Mouse (Mus musculus): Measurements from ENCODE around the gene Usp40. TPM values are rescaled to one million over a fixed set of nuclear protein-coding genes. Genes with fewer than 3 reads are reported as not detected.
"Not testable (repeated sequence)": the region's sequence is repeated elsewhere in the genome, so short reads cannot be mapped to it uniquely, and the experiment has no call there.

The Usp40 gene
- 24.8 and 31.1 TPM in 2 replicates for total RNA-seq (2017)

DNA sequence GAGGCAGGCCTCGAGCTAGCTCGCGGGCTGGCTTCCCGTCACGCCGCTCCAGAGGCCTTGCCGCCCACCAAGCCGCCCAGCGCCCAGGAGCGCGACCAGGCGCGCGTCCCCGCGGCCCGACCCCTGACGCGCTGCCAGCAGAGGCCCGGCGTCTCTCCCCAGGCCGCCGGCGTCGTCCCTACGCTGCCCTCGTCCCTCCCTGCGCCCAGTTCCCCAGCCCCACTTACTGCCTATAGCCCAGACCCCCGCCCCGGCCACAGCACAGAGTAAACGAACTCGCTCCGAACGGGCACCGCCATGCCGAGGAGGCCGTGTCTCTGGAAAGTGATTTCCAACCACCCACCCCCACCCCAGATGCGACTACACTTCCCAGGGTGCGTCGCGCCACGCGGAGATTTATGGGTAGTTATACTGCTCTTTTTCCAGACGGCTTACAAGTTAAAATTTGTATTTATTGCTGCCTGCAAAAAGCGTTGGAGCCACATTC, at the start of gene Usp40:
Usp40 (minus strand) TSS at position 341 of the 487 bp plus-strand sequence.
- peak; percentile 83 to 93 for ATAC-seq (replicated peaks in 1 of 2; ENCODE audit: insufficient read depth in 1 of 2, low FRiP score in 2 of 2, low TSS enrichment in 1 of 2, low read depth in 1 of 2, poor library complexity in 2 of 2, severe bottlenecking in 2 of 2)

DNA sequence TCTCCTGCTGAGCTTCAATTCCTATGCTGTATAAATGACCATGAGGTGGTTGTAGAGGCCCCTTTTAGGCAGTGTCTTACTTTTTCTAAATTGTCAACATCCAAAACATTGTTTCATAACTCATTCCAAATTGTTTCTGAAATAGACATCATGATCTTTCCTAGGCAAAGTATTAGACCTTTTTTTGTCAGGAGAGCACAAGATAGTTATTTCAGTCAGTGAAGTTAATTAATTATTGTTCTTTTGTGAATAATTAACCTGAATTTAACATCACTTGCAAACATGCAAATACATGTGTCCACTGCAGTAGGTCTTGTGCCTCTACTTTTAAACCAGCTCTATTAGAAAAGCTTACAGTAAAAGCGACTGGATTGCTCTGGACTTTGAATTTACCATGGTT, 46.7 kb upstream of the Usp40 start, which contains the start of gene Ugt1a10:
Ugt1a10 (plus strand) TSS at position 301 of the 400 bp plus-strand sequence.
- ATAC-seq (replicated peaks in 1 of 2; ENCODE audit: insufficient read depth in 1 of 2, low FRiP score in 2 of 2, low TSS enrichment in 1 of 2, low read depth in 1 of 2, poor library complexity in 2 of 2, severe bottlenecking in 2 of 2) = no peak

DNA sequence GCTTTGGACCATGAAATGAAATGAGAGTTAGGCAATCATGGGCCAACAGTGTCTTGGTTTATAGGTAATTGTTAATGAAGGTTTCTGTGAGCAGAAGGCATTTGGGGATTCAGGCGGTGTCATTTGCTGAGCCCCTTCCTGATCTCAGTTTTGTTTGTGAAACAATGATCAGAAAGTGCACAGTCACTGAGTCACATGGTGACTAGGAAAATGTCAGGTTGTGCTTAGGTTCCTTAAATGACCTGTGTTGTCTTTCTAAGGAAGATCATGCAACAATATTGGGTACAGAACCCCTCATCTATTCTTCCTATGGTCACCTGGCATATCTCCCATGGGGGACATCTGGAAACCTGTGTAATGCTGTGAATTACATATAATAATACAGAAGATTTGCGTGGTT, 39.1 kb upstream of the Usp40 start:
- ATAC-seq (replicated peaks in 1 of 2; ENCODE audit: insufficient read depth in 1 of 2, low FRiP score in 2 of 2, low TSS enrichment in 1 of 2, low read depth in 1 of 2, poor library complexity in 2 of 2, severe bottlenecking in 2 of 2) = not testable (repeated sequence)

DNA sequence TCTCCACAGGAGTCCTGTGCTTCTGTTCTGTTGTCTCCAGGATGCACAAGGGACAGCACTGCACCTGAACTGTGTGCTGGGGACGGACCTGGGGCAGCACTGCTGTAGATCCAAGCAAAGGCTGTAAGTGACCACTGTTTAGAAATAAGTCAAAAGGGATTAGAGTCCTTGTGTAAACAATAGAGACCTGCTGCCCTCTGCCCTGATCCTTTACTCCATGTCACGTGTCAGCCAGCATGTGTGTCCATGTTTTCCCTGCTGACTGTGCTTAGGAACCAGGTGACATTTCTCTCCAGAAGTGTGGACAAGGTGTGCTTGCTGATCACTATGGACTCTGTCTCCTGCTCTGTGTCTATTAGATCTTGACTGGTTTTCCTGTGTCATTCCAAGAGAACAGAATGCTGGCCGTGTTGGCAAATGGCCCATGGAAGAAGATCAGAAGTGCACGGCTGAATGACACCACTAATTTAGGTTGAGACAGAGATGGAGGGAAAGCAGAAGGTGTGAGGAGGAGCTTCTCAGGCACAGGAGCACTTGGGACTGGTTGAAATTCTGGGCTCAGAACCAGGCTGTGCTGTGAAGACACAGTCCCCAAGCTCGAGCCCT, 36.6 kb upstream of the Usp40 start:
- ATAC-seq (replicated peaks in 1 of 2; ENCODE audit: insufficient read depth in 1 of 2, low FRiP score in 2 of 2, low TSS enrichment in 1 of 2, low read depth in 1 of 2, poor library complexity in 2 of 2, severe bottlenecking in 2 of 2) = not testable (repeated sequence)

DNA sequence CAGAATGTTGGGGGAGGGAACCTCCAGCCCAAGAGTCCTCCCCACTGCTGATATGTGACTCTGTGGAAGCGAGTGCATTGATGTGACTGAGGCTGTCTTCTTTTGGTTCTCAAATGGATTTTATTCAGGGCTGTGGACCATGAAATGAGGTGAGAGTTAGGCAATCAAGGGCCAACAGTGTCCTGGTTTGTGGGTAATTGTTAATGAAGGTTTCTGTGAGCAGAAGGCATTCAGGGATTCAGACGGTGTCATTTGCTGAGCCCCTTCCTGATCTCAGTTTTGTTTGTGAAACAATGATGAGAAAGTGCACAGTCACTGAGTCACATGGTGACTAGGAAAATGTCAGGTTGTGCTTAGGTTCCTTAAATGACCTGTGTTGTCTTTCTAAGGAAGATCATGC, 34.7 kb upstream of the Usp40 start:
- ATAC-seq (replicated peaks in 1 of 2; ENCODE audit: insufficient read depth in 1 of 2, low FRiP score in 2 of 2, low TSS enrichment in 1 of 2, low read depth in 1 of 2, poor library complexity in 2 of 2, severe bottlenecking in 2 of 2) = peak in 1 of 2 experiments; percentile 31; a peak in 1 of 4 replicates

DNA sequence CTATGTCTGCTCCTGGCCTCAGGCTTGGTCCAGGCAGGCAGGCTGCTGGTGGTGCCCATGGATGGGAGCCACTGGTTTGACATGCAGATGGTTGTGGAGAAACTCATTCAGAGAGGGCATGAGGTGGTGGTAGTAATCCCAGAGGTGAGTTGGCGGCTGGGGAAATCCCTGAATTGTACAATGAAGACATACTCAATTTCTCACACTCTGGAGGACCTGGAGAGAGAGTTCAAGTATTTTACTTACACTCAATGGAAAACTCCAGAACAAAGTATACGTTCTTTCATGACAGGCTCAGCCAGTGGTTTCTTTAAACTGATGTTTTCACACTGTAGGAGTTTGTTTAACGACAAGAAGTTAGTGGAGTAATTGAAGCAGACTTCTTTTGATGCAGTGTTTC, 16.9 kb upstream of the Usp40 start:
- not testable (repeated sequence) for ATAC-seq (replicated peaks in 1 of 2; ENCODE audit: insufficient read depth in 1 of 2, low FRiP score in 2 of 2, low TSS enrichment in 1 of 2, low read depth in 1 of 2, poor library complexity in 2 of 2, severe bottlenecking in 2 of 2)

DNA sequence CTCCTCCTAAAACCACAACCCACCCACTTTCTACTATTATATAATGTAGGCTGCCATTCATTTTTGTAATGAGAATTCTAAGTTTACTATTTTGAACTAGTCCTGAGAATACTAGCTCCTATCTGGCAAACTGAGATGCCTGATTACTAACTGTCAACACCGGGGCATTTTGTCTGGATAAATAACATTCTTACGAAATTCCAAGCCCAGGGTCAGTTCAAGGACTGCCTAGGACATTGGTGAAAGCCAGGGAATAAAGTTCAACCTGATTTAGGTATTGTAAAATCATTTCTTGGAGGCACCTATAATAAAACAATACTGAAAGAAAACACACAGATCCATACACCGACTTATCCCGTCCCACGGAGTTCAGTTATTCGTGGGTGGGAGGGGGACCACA, 7.0 kb upstream of the Usp40 start:
- no peak for ATAC-seq (replicated peaks in 1 of 2; ENCODE audit: insufficient read depth in 1 of 2, low FRiP score in 2 of 2, low TSS enrichment in 1 of 2, low read depth in 1 of 2, poor library complexity in 2 of 2, severe bottlenecking in 2 of 2)

DNA sequence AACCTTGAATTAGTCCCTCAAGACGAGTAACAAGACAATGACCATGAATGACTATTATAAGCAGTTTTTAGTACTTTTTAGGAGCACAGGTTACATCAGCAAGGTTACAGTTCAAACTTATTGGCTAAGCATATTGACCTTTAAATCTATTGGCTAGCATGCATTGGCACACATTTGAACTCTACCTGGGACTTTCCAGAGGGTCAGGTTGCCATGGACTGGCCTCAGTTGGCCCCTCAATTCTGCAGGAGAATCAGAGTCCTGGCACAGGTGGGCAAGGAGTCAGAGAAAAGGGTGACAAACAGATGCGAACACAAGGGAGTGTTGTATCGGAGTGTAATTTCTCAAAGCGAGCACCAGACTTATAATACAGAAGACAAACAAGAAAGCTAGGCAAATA, 6.3 kb upstream of the Usp40 start:
- no peak for ATAC-seq (replicated peaks in 1 of 2; ENCODE audit: insufficient read depth in 1 of 2, low FRiP score in 2 of 2, low TSS enrichment in 1 of 2, low read depth in 1 of 2, poor library complexity in 2 of 2, severe bottlenecking in 2 of 2)

DNA sequence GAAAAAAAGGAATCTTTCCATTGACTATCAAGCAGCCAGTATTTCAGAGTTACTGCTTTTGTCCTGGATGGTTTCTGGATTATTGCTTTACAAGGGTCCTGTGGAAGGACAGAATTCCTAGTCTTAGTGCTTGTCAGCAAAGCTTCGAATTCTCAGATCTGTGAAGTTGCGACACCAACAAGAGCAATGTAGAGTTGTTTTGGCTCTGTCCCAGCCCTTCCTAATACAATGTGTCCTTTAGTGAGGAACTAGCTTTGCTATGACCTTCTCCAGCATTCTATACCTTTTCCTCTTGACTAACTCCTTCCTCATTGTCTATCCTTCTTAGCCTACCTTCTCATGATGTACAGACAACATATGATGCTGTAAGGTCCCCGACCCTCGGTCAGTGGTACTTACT, 5.8 kb upstream of the Usp40 start:
- no peak for ATAC-seq (replicated peaks in 1 of 2; ENCODE audit: insufficient read depth in 1 of 2, low FRiP score in 2 of 2, low TSS enrichment in 1 of 2, low read depth in 1 of 2, poor library complexity in 2 of 2, severe bottlenecking in 2 of 2)

DNA sequence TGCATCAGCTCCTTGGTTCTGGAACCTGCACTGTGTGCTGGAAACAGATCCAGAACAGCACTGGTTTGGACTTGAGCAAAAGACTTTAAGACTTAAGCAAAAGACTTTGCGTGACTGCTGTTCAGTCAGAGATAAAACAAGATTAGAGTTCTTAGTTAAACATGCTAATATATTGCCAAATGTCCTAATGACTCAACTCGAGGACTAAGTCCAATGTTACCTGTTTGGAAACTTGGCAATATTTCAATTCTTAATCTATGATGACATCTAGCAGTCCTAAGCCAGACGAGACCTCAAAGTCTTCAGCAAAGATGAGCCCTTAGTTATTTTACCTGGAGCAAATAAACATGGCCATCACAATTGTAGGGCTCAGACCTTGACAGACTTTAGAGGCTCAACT, 5.4 kb upstream of the Usp40 start:
- ATAC-seq (replicated peaks in 1 of 2; ENCODE audit: insufficient read depth in 1 of 2, low FRiP score in 2 of 2, low TSS enrichment in 1 of 2, low read depth in 1 of 2, poor library complexity in 2 of 2, severe bottlenecking in 2 of 2) = no peak

DNA sequence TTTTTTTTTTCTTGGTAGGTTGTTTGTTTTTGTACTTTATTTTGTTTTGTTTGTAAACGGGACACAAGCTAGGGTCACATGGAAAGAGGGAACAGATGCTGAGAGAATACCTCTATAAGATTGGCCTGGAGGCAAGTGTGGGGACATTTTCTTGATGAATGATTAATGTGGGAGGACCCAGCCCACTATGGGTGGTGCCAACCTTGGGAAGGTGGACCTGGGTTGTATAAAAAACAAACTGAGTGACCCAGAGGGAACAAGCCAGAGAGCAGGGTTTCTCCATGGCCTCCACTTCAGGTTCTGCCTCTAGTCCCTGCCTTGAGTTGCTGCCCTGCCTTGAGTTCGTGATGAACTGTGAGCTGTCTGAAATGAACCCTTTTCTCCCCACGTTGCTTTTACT, 1.2 kb upstream of the Usp40 start:
- ATAC-seq (replicated peaks in 1 of 2; ENCODE audit: insufficient read depth in 1 of 2, low FRiP score in 2 of 2, low TSS enrichment in 1 of 2, low read depth in 1 of 2, poor library complexity in 2 of 2, severe bottlenecking in 2 of 2) = no peak

DNA sequence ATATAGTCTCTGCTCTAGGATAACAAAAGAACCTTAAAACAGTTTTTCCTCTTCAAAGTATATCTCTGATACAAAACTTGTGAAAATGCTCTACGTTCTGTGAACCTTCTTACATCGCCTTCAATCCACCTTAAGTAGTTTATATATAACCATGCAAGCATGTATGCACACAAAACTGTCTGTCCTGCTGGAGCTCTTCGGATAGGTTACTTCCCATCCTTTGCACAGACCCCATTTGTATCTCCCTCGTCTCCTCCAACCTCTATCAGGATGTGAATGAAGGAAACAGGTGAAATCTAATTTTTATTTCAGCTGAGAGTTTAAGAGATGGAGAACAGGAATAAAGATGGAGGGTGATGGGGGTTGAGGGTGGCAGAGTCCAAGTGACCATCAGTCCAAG, 384 bp upstream of the Usp40 start:
- ATAC-seq (replicated peaks in 1 of 2; ENCODE audit: insufficient read depth in 1 of 2, low FRiP score in 2 of 2, low TSS enrichment in 1 of 2, low read depth in 1 of 2, poor library complexity in 2 of 2, severe bottlenecking in 2 of 2) = no peak

DNA sequence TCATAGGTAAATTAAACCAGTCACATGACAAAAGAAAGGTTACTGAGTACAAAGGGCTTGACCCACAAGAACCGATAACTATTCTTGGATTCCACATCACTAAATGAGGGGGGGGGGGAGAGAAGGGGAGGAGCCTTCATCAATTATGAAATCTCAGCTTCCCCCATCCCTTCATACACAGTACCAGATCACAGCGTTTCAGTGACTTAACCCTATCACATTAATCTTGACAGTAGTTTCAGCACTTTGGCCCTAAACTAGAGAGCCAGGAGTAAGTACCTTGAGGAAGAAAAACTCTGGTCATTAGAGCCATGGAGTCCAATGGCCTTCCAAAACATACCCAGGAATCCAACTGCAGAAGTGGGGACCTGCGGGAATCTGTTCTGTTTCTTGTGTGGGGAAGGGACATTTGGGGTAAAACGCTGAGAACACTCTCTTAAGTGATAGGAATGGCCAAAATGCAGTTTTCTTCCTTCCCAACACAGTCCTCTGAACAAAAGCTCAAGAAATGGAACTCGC, 600 bp downstream of the Usp40 start:
- ATAC-seq (replicated peaks in 1 of 2; ENCODE audit: insufficient read depth in 1 of 2, low FRiP score in 2 of 2, low TSS enrichment in 1 of 2, low read depth in 1 of 2, poor library complexity in 2 of 2, severe bottlenecking in 2 of 2) = peak in 1 of 2 experiments; percentile 10; a peak in 1 of 4 replicates

DNA sequence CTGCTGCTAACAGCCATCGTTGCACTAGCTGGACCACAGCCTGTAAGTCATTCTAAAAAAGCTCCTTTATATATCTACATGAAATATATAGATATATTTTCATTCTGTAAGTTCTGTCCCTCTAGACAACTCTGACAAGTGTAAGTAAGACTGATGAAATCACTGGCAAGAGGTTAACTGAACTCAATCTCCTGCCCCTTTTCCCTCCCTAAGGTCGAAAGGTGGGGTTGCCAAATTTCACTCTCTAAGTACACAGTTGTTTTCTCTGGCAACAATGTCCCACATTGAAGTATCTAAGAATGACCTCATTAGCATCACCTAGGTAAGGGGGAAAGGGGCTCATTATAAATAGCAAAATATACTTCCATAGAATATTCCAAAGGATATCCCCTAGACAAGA, 15.6 kb downstream of the Usp40 start:
- ATAC-seq (replicated peaks in 1 of 2; ENCODE audit: insufficient read depth in 1 of 2, low FRiP score in 2 of 2, low TSS enrichment in 1 of 2, low read depth in 1 of 2, poor library complexity in 2 of 2, severe bottlenecking in 2 of 2) = no peak

DNA sequence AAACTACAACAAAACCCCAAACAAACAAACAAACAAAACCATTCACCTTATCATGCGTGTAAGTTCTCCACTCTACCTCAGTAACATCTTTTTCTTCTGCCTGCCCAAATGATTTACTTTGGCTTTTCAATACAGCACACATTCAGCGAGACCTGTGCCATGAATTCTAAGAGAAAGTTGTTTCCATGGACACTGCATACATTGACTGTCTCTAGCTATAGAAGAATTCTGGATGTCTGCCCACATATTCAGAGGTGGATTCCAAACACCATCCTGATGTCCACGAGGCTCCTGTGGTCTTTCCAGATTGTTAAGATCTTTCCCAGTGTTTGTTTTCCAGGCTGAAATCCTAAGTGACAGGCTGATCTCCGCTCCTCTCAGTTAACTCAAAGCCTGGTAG, 26.1 kb downstream of the Usp40 start:
- no peak for ATAC-seq (replicated peaks in 1 of 2; ENCODE audit: insufficient read depth in 1 of 2, low FRiP score in 2 of 2, low TSS enrichment in 1 of 2, low read depth in 1 of 2, poor library complexity in 2 of 2, severe bottlenecking in 2 of 2)

DNA sequence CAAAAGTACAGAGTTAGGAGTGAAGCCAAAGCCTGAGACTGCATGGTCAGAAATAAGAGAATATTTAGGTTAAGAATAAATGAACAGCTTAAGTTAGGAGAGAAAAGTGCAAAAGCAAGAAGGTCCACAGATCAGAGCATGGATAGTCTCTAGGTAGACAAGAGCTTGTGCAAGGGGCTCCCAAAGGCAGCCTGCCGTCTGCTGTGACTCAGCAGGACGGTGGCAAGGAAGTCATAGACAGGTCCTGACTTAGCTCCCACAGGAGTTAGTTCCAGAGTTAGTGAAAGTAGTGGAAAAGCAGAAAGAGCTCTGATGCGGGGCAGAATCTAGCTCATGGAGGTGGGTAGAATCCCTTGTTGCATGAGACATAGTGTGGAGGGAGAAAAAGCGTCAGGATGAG, 38.0 kb downstream of the Usp40 start:
- ATAC-seq (replicated peaks in 1 of 2; ENCODE audit: insufficient read depth in 1 of 2, low FRiP score in 2 of 2, low TSS enrichment in 1 of 2, low read depth in 1 of 2, poor library complexity in 2 of 2, severe bottlenecking in 2 of 2) = 0 out of 4 replicates have a peak, but pooled peaks of 1 of the 2 experiments have one; percentile 27

DNA sequence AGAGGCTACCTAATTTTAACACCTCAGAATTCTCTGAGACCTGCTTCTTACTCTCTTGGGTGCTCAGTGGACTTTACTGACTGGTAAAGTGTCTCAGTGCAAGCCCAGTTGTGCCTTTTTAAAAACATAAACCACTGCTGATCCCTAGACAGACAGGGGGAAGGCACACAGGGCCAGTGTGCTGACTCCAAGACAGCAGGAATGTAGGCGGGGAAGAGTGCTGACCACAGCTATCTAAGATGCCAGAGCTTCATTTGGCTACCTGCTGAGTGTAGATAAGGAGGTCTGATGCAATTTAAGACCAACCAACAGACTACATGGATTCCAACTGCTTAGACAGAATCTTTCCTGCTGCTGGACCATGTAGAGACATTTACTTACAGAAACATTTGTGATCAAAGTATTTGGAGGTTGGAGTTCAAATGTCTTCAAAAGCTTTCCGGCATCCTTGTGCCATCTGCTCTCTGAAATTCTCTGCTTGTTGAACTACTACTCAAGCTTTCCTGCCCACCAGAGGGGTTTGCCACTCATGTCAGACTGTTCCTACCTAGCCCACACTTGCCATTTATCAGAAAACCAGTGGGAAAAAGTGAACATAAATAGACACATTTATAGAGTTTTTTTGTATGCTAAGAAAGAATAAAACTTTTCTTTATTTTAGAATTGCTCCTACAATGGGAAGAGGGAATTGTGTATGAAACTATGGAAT, 46.7 kb downstream of the Usp40 start:
- ATAC-seq (replicated peaks in 1 of 2; ENCODE audit: insufficient read depth in 1 of 2, low FRiP score in 2 of 2, low TSS enrichment in 1 of 2, low read depth in 1 of 2, poor library complexity in 2 of 2, severe bottlenecking in 2 of 2) = peak; percentile 51 to 75

DNA sequence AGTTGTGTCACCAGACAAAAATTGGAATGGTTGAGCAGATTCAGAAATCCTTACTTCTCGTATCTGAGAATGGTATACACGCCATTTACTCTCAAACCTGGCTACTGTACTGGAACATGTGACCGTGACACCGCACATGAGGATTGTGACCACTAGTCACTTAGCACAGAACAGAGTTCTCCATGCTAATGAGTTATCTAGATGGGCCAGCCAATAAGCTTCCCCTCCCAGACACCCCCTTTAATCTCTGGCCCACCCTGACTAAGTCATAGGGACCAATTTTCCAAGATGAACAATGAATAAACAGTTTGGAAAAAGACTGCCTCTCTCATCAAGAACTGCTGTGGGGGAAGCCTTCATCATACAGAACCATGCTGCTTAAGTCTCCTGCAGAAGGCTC, 47.6 kb downstream of the Usp40 start:
- ATAC-seq (replicated peaks in 1 of 2; ENCODE audit: insufficient read depth in 1 of 2, low FRiP score in 2 of 2, low TSS enrichment in 1 of 2, low read depth in 1 of 2, poor library complexity in 2 of 2, severe bottlenecking in 2 of 2) = no peak
